Mouse (Mus musculus): Measurements from ENCODE around the gene Cs. TPM values are rescaled to one million over a fixed set of nuclear protein-coding genes. Genes with fewer than 3 reads are reported as not detected.

Cs gene
- polyA plus RNA-seq, 1 experiment: 1,610 TPM

DNA sequence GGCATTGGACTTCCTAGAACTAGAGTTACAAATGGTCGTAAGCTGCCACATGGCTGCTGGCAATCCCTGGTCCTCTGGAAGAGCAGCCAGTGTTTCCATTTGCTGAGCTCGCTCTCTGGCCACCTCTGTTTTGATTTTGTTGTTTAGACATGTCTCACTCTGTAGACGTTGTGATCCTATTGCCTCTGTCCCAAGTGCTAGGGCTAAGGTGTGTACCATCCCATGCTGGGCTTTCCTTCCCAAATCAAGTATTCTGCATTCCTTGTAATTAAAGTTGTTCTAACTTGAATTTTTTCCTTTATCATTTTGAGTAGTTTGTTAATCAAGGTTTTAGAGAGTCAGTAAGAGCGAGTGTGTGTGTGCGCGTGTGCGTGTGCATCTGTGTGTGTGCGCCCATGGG is 10.0 kb downstream of the Cs start:
- H3K27ac ChIP-seq (replicated peaks; ENCODE audit: low read depth, low read length): no peak overlapping the region
- H3K4me3 ChIP-seq (ENCODE audit: insufficient read depth, low read depth, low read length): no peak overlapping the region
- H3K4me1 ChIP-seq (ENCODE audit: control insufficient read depth, insufficient read depth, insufficient read length, low read length): peaks cover 7% of the 10 kb centered on the region; the same call in 1 of the 2 replicates

DNA sequence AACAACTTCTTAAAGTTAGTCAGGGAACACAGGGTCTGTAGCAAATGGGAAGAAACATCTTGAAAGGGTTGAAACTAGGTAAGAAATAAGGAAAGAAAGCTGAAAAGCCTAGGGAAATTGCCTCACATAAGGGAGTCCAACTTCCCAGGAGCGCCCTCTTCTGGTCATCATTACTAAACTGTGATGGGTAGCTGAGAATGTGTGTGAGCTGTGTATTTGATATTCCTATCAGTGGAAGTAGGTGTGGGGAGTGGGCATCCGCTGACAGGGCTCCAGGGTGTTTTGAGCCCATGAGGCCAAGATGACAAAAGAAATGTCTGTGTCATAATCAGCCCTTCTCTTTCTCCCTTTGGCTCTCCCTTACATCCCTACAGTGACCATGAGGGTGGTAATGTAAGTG is 21.3 kb downstream of the Cs start:
- H3K4me1 ChIP-seq (ENCODE audit: control insufficient read depth, insufficient read depth, insufficient read length, low read length): no peaks in the 10 kb centered on the region; the same call in 1 of the 2 replicates
- H3K4me3 ChIP-seq (ENCODE audit: insufficient read depth, low read depth, low read length): no peak overlapping the region
- H3K27ac ChIP-seq (replicated peaks; ENCODE audit: low read depth, low read length): peak overlapping the region; percentile 56

DNA sequence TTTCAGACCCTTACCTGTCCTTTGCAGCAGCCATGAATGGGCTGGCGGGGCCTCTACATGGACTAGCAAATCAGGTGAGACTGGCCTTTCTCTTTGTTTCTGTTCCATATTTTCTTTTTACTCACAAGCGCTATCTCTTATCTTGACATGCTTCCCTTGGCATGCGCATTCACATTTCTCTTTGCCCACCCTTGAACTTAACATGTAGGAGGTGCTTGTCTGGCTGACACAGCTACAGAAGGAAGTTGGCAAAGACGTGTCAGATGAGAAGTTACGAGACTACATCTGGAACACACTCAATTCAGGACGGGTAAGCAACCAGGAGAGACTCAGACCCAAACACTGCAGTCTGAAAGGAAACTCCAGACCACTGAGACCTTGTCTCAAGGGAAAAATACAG is 21.7 kb downstream of the Cs start:
- Histone ChIP-seq H3K4me3 (ENCODE audit: insufficient read depth, low read depth, low read length) (no peak overlapping the region), H3K27ac (replicated peaks; ENCODE audit: low read depth, low read length) (peak overlapping the region; percentile 56), H3K4me1 (ENCODE audit: control insufficient read depth, insufficient read depth, insufficient read length, low read length) (no peaks in the 10 kb centered on the region; the same call in 1 of the 2 replicates)

DNA sequence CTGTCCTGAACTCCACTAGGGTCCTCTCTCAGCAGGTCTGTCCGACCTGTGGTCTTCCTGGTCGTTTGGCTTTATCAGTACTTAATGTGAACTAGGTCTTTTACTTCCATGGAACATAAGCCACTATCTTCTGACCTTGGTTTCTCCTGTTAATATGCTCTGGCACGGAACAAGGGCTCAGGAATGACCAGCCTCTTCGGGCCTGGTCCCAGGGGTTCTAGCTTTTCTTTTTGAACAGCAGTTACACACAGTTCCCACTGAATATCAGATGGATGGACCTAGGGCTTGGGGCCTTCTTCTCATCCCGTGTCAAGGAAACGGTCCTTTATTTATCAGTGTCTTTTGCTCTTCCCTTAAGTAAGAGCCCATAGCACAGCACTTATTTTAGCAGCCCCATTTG is 24.3 kb downstream of the Cs start:
- Histone ChIP-seq H3K4me3 (ENCODE audit: insufficient read depth, low read depth, low read length) (no peak overlapping the region), H3K27ac (replicated peaks; ENCODE audit: low read depth, low read length) (peak overlapping the region; percentile 96)

DNA sequence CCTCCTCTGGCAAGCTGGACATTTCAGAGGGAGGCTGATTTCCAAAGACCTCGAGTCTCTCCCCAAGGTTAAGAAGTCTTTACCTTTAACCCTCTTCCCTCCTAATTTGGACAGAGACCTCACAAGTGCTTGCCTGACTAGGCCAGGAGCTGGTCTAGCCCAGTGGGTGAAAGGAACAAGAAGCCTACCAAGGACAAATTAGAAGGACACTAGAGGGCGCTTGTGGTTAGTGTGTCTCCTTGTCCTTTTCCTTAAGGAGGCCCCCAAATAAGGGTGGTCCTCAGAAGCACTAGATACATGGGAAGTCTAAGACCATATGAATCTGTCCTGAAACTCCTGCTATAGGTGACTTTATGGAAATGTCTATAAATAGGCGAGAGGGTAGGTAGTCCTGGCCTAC is 25.0 kb downstream of the Cs start:
- Histone ChIP-seq H3K4me3 (ENCODE audit: insufficient read depth, low read depth, low read length) (no peak overlapping the region), H3K27ac (replicated peaks; ENCODE audit: low read depth, low read length) (peak overlapping the region; percentile 96), H3K4me1 (ENCODE audit: control insufficient read depth, insufficient read depth, insufficient read length, low read length) (no peaks in the 10 kb centered on the region; the same call in 1 of the 2 replicates)

More for the DNA sequence above, 24.3 kb downstream of the Cs start:
- H3K4me1 ChIP-seq (ENCODE audit: control insufficient read depth, insufficient read depth, insufficient read length, low read length): no peaks in the 10 kb centered on the region; the same call in 1 of the 2 replicates

DNA sequence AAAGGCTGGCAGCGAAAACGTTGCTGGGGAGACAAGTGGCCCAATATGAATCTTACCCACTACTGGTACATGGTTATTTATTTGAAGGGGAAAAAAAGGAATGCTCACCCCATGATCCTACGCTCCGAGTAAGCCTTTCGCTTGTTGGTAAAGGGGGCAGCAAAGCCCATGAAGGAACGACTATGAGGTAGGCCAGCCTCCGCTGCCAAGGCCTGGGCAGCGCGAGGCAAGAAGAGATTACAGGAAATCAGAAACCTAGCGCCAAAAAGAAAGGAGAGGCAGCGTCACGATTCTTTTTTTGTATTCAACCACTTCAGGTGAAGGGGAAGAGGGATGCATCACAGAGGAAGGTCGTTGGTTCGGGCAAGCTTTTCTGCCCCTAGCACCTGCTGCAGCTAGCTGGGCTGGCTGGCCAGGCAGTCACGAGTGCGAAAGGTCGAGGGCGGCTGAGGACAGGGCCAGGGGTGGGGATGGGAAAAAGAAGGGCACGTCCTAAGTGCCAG is 30.4 kb downstream of the Cs start:
- Histone ChIP-seq H3K4me3 (ENCODE audit: insufficient read depth, low read depth, low read length) (peak overlapping the region; percentile 76), H3K27ac (replicated peaks; ENCODE audit: low read depth, low read length) (peak overlapping the region; percentile 93)

DNA sequence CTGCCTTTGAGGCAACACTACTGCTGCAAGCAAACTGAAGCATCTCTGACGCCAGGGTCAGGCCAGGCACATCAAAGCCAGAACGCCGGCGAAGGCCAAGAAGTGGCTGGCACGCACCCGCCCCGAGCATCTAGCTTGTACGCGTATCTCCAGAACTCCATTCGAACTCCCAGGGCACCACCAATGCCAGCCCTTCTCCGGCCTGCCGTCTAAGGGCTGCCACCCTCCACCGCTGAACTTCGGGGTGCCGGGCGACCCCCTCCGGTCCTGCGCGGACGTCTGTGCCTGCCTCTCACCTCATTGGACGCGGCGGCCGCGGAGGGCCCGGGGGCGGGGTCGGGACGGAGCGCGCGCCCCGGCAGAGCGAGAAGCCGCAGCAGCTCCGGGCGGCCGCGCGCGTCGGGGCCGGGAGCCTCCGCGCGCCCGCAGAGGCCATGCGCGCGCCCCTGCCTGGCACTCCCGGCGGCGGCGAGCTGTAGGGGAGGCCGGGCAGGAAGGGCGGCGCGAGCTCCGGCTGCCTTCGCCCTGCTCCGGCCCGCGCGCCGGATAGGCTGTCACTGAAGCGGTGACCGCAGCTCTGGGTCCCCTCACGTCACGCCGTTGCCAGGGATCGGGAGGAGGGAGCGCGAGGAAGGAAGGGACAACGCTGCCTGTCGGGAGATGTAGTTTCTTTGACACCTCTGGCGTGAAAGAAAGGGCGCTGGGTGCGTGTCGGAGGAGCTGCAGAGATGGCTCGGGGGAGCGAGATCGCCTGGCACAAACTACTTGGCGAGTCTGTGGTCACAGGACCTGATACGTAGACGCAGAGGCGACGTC is 31.1 kb downstream of the Cs start, which contains the start of gene Coq10a:
Gene Coq10a (minus strand): TSS at position 596 of the 816 bp plus-strand sequence.
- Histone ChIP-seq H3K4me1 (ENCODE audit: control insufficient read depth, insufficient read depth, insufficient read length, low read length) (no peaks in the 10 kb centered on the region), H3K27ac (replicated peaks; ENCODE audit: low read depth, low read length) (peak within 1 kb of the TSS; percentile 93), H3K4me3 (ENCODE audit: insufficient read depth, low read depth, low read length) (peak within 1 kb of the TSS; percentile 76)

More for the DNA sequence above, 30.4 kb downstream of the Cs start:
- H3K4me1 ChIP-seq (ENCODE audit: control insufficient read depth, insufficient read depth, insufficient read length, low read length): no peaks in the 10 kb centered on the region

DNA sequence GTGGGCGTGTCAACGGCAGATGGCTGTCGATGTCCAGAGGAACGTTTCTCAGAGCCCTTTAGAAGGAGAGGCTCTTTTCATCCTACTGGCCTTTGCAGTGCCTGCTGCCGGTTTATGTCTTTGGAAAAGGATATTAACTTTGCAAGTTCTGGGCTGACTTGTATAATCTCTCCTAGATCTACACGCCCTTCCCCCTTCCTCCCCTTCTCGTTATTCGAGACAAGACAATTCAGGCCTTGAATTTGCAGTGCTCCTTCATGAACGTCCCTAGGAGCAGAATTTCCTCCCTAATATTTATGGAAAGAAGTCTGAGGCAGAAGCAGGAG is 31.6 kb downstream of the Cs start:
- Histone ChIP-seq H3K27ac (replicated peaks; ENCODE audit: low read depth, low read length) (peak overlapping the region; percentile 93), H3K4me3 (ENCODE audit: insufficient read depth, low read depth, low read length) (peak overlapping the region; percentile 76), H3K4me1 (ENCODE audit: control insufficient read depth, insufficient read depth, insufficient read length, low read length) (no peaks in the 10 kb centered on the region)

DNA sequence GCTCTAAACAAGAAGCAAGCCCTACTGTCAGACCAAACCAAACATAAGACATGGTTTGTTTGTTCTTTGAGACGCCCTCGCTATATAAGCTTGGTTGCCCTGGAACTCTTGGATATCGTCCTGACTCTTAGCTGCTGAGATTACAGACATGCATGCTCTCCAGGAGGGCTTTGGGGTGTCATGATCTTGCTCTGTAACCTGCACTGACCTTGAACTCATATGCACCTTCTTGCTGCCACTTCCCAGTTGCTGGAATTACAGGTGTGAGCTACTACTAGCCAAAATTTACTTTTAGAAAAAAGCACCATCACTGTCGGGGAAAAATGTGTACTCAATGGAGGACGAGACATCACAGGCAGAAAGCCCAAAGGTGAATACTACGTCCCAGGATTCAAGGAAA is 32.1 kb downstream of the Cs start:
- Histone ChIP-seq H3K27ac (replicated peaks; ENCODE audit: low read depth, low read length) (peak overlapping the region; percentile 93), H3K4me3 (ENCODE audit: insufficient read depth, low read depth, low read length) (peak overlapping the region; percentile 76), H3K4me1 (ENCODE audit: control insufficient read depth, insufficient read depth, insufficient read length, low read length) (no peaks in the 10 kb centered on the region)

DNA sequence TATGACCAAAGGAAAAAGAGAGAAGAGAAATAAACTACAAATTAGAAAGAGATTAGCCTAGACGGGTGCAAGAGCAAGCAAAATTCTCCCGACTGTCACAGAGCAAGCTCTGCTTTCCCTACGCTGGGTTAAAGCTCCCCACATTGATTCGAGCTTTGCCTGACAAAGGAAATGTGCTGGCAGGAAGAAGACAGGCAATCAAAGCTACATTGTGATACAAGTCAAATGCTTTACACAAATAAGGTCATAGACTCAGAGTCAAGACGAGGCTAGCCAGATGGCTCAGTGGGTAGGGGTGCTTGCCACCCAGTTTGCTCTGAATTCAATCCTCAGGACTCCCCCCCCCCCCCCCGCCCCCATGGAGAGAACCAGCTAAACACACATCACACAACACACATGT is 32.5 kb downstream of the Cs start:
- Histone ChIP-seq H3K4me1 (ENCODE audit: control insufficient read depth, insufficient read depth, insufficient read length, low read length) (no peaks in the 10 kb centered on the region), H3K4me3 (ENCODE audit: insufficient read depth, low read depth, low read length) (no peak overlapping the region), H3K27ac (replicated peaks; ENCODE audit: low read depth, low read length) (peak overlapping the region; percentile 93)

DNA sequence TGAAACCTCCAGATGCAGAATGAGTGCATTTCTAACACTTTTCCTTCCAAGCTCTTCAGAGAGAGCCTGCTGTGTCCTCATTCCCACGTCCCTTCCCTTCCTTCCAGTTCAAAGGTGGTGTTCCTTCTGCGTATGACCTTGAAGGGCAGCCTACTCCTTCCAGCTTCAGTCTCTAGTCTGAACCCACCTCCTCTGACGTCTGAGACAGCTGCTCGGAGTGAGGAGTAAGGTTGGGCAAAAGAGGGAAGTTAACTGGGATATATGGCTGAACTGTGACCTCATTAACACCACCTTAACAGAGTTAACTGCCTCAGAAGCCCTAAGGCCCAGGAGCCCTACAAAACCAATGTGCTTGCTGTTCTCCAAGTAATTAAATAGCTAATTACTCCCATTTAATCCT is 33.1 kb downstream of the Cs start:
- Histone ChIP-seq H3K4me3 (ENCODE audit: insufficient read depth, low read depth, low read length) (no peak overlapping the region), H3K27ac (replicated peaks; ENCODE audit: low read depth, low read length) (peak overlapping the region; percentile 70), H3K4me1 (ENCODE audit: control insufficient read depth, insufficient read depth, insufficient read length, low read length) (no peaks in the 10 kb centered on the region)

DNA sequence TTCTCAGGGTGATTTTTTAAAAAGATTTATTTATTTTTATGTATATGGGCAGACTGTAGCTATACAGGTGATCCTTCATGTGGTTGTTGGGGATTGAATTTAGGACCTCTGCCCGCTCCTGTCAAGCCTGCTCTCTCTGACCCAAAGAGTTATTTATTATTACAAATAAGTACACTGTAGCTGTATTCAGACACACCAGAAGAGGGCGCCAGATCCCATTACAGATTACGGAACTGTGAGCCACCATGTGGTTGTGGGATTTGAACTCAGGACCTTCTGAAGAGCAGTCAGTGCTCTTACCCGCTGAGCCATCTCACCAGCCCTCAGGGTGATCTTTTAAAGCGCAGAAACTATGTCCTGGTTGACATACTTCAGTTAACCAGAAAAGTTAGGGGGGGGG is 34.6 kb downstream of the Cs start:
- no peak overlapping the region for H3K27ac ChIP-seq (replicated peaks; ENCODE audit: low read depth, low read length)
- no peak overlapping the region for H3K4me3 ChIP-seq (ENCODE audit: insufficient read depth, low read depth, low read length)
- no peaks in the 10 kb centered on the region for H3K4me1 ChIP-seq (ENCODE audit: control insufficient read depth, insufficient read depth, insufficient read length, low read length)

DNA sequence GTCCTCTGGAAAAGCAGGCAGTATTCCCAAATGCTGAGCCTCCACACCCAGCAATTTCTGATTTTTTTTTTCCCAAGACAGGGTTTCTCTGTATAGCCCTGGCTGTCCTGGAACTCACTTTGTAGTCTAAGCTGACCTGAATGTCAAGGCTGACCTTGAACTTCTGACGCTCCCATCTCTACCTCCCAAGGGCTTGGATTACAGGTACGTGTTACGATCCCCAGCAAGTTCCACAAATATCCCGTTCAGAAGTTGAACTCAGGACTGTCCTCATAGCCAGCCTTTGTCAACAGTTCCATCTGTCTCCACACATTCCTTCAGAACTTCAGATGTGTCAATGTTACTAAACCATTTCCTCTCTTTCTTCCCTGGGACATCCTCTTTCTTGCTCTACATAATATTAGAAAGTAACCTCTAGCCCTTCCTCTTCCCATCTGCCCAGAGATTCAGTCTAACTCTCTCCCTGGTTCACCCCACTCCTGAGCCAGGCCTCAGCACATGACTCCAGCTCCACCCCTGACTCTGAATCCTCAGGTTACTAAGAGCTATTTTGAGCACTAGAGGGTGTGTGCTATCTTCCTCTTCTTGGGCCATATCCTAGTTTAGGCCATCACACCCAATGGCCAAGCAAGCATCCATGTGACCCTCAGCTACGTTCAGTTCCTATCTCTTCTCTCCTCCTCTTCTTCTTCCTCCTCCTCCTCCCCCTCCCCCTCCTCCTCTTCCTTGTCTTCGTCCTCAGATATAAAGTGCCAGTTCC is 35.6 kb downstream of the Cs start:
- Histone ChIP-seq H3K27ac (replicated peaks; ENCODE audit: low read depth, low read length) (peak overlapping the region; percentile 45; the same call in 1 of the 2 replicates), H3K4me3 (ENCODE audit: insufficient read depth, low read depth, low read length) (no peak overlapping the region), H3K4me1 (ENCODE audit: control insufficient read depth, insufficient read depth, insufficient read length, low read length) (peaks cover 5% of the 10 kb centered on the region; the same call in 1 of the 2 replicates)

DNA sequence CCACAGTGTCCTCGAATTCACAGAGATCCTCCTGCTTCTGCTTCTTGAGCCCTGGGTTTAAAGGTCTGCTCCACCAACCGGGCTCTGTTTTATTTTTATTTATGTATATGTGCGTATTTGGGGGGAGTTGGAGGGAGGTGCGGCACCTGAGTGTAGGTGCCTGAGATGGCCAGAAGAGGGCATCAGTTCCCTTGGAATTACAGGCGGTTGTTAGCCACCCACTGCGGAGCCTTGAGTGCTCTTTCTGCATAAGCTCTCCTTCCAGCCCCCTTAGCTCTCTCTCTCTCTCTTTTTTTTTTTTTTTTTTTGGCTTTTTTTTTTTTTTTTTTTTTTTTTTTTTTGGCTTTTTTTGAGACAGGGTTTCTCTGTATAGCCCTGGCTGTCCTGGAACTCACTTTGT is 36.9 kb downstream of the Cs start:
- no peak overlapping the region for H3K4me3 ChIP-seq (ENCODE audit: insufficient read depth, low read depth, low read length)
- peaks cover 7% of the 10 kb centered on the region; the same call in 1 of the 2 replicates for H3K4me1 ChIP-seq (ENCODE audit: control insufficient read depth, insufficient read depth, insufficient read length, low read length)
- H3K27ac ChIP-seq (replicated peaks; ENCODE audit: low read depth, low read length): no peak overlapping the region

DNA sequence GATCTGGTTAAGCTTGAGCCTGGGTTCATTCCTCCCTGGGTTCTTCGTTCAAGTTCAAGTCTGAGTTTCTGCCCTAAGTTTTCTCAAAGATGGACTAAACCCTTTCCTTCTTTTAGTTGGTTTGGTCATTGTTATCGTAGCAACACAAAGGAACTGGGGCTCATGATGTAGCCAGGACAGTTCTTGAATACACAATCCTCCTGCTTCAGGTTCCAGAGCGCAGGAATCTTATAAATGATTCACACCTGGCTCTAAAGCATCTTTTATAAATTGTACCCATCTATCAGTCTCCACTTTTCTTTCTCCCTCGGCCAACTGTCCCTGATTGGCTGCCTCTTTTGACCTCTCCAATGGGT is 38.5 kb downstream of the Cs start:
- Histone ChIP-seq H3K4me1 (ENCODE audit: control insufficient read depth, insufficient read depth, insufficient read length, low read length) (peaks cover 7% of the 10 kb centered on the region; the same call in 1 of the 2 replicates), H3K4me3 (ENCODE audit: insufficient read depth, low read depth, low read length) (peak overlapping the region; percentile 96), H3K27ac (replicated peaks; ENCODE audit: low read depth, low read length) (peak overlapping the region; percentile 92)

Measured in brown adipose tissue, adult 24 weeks (tissue).